Mouse (Mus musculus): ENCODE measurements around the gene Fnbp4.

Fnbp4 gene

GRCm38 (mm10) chr2:90745053-90745678 is at the start of gene Fnbp4:
Fnbp4 (plus strand) TSS chr2:90745370.
- in situ Hi-C loops (cut with MboI; ENCODE audit: low pct_unique_long_range_greater_than_20kb in 1 of 2, low sequenced_read_pairs in 2 of 2, unreplicated experiment in 1 of 2), result no loop called here

DNA sequence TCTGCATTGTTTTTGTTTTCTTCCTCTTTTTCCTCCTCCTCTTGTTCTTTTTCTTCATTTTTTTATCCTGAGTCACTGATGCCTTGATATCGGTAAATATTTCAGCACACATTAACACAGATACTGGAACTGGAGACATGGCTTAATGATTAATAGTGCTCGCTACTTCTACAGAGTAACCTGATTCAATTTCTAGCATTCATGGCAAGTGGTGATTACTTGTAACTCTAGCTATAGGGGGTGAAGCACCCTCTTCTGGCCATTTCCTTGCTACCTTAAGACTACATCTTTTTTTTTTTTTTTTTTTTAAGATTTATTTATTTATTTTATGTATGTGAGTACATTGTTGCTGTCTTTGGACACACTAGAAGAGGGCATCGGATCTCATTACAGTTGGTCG is 44.2 kb upstream of the Fnbp4 start:
- in situ Hi-C loops (cut with MboI; ENCODE audit: low pct_unique_long_range_greater_than_20kb in 1 of 2, low sequenced_read_pairs in 2 of 2, unreplicated experiment in 1 of 2), result loop anchor here (10.0 to 25.0 kb wide), 2 partner anchors 64 to 886 kb away; no protein-coding TSS in a partner anchor

- in situ Hi-C loops (cut with MboI; ENCODE audit: low pct_unique_long_range_greater_than_20kb in 1 of 2, low sequenced_read_pairs in 2 of 2, unreplicated experiment in 1 of 2), result loop anchor here (10.0 to 25.0 kb wide), 2 partner anchors 56 to 879 kb away; no protein-coding TSS in a partner anchor
Observed at GRCm38 (mm10) chr2:90708548-90708947, 36.6 kb upstream of the Fnbp4 start.

DNA sequence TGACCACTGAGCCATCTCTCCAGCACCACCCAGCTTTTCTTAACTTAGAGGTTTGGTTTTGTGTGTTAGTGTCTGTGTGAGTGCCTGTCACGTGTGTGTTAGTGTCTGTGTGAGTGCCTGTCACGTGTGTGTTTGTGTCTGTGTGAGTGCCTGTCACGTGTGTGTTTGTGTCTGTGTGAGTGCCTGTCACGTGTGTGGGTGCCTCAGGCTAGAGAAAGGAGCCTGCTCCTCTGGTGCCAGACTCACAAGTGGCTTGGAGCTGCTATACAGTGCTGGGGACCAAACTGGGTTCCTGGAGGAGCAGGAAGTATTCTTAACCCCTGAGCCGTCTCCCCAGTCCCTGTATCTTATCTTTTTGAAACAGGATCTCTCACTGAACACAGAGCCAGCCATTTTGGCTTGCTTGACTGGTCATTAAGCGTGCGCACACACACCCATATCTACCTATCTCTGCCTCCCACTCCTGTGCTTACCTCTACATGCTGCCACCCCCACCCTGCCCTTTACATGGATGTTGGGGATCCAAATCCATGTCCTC is 29.5 kb upstream of the Fnbp4 start:
- in situ Hi-C loops (cut with MboI; ENCODE audit: low pct_unique_long_range_greater_than_20kb in 1 of 2, low sequenced_read_pairs in 2 of 2, unreplicated experiment in 1 of 2), result loop anchor here (25.0 kb wide), 1 partner anchor 872 kb away; no protein-coding TSS in a partner anchor

DNA sequence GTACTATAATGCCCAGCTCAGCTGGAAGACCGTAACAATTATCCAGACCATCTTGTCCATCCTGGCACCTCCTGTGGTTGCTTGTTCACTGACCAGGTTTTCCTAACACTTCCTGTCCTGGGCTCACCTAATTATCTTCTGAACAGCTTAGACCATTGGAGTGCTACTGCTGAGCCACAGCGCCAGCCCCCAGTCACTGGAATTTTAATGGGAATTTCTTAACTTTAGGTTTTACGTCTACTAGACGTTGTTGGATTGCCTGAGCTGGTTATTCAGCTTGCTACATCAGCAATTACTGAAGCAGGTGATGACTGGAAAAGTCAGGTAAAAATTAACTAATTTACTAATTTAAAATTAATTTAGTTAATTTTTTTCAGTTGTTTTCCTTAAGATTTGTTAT is 27.8 kb upstream of the Fnbp4 start:
- in situ Hi-C loops (cut with MboI; ENCODE audit: low pct_unique_long_range_greater_than_20kb in 1 of 2, low sequenced_read_pairs in 2 of 2, unreplicated experiment in 1 of 2), result loop anchor here (25.0 kb wide), 1 partner anchor 870 kb away; no protein-coding TSS in a partner anchor

GRCm38 (mm10) chr2:90717948-90718347 is 27.2 kb upstream of the Fnbp4 start:
- in situ Hi-C loops (cut with MboI; ENCODE audit: low pct_unique_long_range_greater_than_20kb in 1 of 2, low sequenced_read_pairs in 2 of 2, unreplicated experiment in 1 of 2), result loop anchor here (25.0 kb wide), 1 partner anchor 869 kb away; no protein-coding TSS in a partner anchor

- in situ Hi-C loops (cut with MboI; ENCODE audit: low pct_unique_long_range_greater_than_20kb in 1 of 2, low sequenced_read_pairs in 2 of 2, unreplicated experiment in 1 of 2), result no loop called here
Observed at GRCm38 (mm10) chr2:90726818-90727217, 18.4 kb upstream of the Fnbp4 start.

DNA sequence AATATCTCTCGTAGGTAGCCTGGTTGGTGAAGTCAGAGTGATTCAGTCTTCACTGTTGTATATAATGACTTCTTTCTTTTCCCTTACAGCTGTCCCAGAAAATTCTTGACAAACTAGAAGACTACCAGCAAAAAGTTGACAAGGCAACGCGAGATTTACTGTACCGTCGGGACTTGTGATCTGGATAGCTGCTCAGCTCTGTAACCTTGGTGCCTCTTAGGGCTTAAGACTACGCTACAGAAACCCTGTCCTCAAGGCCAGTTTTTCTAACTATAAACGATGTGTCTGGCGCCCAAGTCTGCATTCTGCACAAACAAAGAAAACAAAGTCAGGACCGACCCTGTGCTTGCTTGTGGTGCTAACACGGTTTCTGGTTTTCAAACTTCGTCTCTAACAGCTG is 9.8 kb upstream of the Fnbp4 start:
- in situ Hi-C loops (cut with MboI; ENCODE audit: low pct_unique_long_range_greater_than_20kb in 1 of 2, low sequenced_read_pairs in 2 of 2, unreplicated experiment in 1 of 2), result no loop called here

DNA sequence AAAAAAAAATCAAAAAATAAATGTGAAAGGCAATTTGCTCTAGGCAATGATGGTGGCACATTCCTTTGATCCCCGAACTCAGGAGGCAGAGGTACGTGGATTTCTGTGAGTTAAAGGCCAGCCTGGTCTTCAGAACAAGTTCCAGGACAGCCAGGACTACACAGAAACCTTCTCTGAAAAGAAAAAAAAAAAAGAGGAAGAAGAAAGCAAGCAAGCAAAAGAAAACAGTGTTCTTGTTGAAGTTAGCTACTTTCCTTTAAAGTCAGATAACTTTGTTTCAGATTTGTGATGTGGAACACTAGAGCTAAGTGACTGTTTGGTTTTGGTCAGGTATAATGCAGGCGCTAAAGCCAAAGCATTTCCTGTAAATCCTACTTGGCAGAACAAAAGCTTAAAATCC is 6.4 kb upstream of the Fnbp4 start:
- in situ Hi-C loops (cut with MboI; ENCODE audit: low pct_unique_long_range_greater_than_20kb in 1 of 2, low sequenced_read_pairs in 2 of 2, unreplicated experiment in 1 of 2), result no loop called here

- in situ Hi-C loops (cut with MboI; ENCODE audit: low pct_unique_long_range_greater_than_20kb in 1 of 2, low sequenced_read_pairs in 2 of 2, unreplicated experiment in 1 of 2), result no loop called here
Observed at GRCm38 (mm10) chr2:90739327-90739726, 5.8 kb upstream of the Fnbp4 start.

DNA sequence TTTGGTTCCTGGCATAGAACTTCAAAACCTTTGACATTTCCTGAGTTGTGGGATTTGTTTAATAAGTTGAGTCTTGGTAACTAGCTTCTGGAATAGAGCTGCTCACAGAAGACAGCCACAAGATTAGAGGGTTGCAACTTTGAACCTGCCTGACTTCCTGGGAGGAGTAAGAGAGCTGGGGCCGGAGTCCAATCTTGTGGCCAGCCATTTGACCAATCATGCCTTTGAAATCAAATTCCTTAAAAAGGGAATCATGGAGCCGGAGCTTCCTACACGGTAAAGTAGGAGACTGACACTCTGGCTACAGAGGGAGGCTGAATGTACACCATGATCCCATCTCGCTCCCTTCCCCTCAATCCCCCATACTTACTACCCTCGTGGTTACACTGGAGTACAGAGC is 5.2 kb upstream of the Fnbp4 start:
- in situ Hi-C loops (cut with MboI; ENCODE audit: low pct_unique_long_range_greater_than_20kb in 1 of 2, low sequenced_read_pairs in 2 of 2, unreplicated experiment in 1 of 2), result no loop called here

DNA sequence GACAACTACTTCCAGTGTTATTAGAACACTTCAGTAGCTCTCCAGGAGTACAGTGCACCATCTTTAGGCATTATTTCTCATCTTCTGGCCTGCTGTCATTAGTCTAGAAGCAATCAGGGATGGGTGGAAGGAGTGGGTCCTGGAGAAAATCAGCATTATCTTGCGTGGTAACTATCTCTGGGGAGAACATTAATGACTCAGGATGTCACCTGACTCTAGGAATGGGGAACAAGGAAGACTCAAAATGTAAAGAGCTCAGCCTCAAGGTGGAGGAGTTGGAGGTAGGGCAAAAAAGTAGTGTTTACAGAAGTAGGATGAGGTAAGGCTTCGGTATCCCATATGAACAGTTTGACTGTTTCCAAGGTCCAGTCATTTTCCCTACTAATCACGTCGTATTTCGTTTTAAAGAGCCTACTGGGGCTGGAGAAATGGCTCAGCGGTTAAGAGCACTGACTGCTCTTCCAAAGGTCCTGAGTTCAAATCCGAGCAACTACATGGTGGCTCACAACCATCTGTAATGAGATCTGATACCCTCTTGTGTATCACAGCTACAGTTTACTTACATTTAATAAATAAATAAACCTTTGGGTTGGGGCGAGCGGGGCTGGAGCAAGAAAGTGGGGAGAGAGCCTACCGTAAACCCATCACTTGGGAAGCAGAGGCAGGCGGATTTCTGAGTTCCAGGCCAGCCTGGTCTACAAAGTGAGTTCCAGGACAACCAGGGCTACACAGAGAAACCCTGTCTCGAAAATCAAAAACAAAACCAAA is 701 bp upstream of the Fnbp4 start:
- in situ Hi-C loops (cut with MboI; ENCODE audit: low pct_unique_long_range_greater_than_20kb in 1 of 2, low sequenced_read_pairs in 2 of 2, unreplicated experiment in 1 of 2), result no loop called here

DNA sequence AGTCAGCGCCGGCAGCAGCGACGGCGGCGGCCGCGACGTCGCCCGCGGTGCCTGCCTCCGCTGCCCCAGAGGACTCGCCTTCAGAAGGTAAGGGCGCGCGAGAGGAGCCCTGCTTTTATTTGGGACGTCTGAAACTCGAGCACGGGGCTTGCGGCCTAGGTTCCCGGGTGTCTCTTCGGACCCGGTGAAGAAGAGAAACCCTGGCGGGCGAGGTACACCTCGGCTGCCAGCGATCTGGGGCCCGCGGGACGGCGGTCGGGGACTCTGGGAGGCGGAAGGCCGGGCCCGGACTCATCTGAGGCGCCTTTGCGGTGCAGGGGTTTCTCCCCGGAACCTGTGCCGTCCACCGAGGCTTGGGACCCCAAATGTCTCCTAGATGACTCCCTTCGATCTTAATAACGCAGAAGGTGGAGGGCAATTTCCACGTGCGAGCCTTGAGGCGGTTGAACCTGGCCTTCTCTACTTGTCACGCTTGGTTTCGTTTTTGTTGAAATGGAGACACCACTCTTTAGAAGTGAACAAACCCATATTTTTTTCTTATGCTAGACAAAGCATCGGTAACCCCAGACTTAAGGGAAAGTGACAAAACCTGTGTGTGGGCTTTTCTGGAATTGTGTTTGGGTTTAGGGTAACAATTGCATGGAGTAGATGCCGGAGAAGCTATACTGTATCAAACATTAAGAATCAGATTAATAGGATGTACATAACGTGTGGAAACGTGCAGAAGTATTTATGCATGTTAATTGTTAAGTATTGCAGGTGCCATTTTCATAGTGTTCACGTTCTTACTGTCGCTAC is 769 bp downstream of the Fnbp4 start:
- in situ Hi-C loops (cut with MboI; ENCODE audit: low pct_unique_long_range_greater_than_20kb in 1 of 2, low sequenced_read_pairs in 2 of 2, unreplicated experiment in 1 of 2), result no loop called here

GRCm38 (mm10) chr2:90746538-90746865 is 1.3 kb downstream of the Fnbp4 start:
- in situ Hi-C loops (cut with MboI; ENCODE audit: low pct_unique_long_range_greater_than_20kb in 1 of 2, low sequenced_read_pairs in 2 of 2, unreplicated experiment in 1 of 2), result no loop called here

GRCm38 (mm10) chr2:90747131-90747530 is 2.0 kb downstream of the Fnbp4 start:
- in situ Hi-C loops (cut with MboI; ENCODE audit: low pct_unique_long_range_greater_than_20kb in 1 of 2, low sequenced_read_pairs in 2 of 2, unreplicated experiment in 1 of 2), result no loop called here

- in situ Hi-C loops (cut with MboI; ENCODE audit: low pct_unique_long_range_greater_than_20kb in 1 of 2, low sequenced_read_pairs in 2 of 2, unreplicated experiment in 1 of 2), result loop anchor here in 1 of 2 experiments (25.0 kb wide), 1 partner anchor 812 kb away; no protein-coding TSS in a partner anchor
Observed at GRCm38 (mm10) chr2:90749676-90750459, 4.7 kb downstream of the Fnbp4 start.

GRCm38 (mm10) chr2:90753565-90753964 is 8.4 kb downstream of the Fnbp4 start:
- in situ Hi-C loops (cut with MboI; ENCODE audit: low pct_unique_long_range_greater_than_20kb in 1 of 2, low sequenced_read_pairs in 2 of 2, unreplicated experiment in 1 of 2), result loop anchor here in 1 of 2 experiments (25.0 kb wide), 1 partner anchor 809 kb away; no protein-coding TSS in a partner anchor

- in situ Hi-C loops (cut with MboI; ENCODE audit: low pct_unique_long_range_greater_than_20kb in 1 of 2, low sequenced_read_pairs in 2 of 2, unreplicated experiment in 1 of 2), result loop anchor here in 1 of 2 experiments (25.0 kb wide), 1 partner anchor 808 kb away; no protein-coding TSS in a partner anchor
Observed at GRCm38 (mm10) chr2:90754188-90754587, 9.0 kb downstream of the Fnbp4 start.
